33 mouse cellular contexts compared by ENCODE assay signal in the genomic region with DNA sequence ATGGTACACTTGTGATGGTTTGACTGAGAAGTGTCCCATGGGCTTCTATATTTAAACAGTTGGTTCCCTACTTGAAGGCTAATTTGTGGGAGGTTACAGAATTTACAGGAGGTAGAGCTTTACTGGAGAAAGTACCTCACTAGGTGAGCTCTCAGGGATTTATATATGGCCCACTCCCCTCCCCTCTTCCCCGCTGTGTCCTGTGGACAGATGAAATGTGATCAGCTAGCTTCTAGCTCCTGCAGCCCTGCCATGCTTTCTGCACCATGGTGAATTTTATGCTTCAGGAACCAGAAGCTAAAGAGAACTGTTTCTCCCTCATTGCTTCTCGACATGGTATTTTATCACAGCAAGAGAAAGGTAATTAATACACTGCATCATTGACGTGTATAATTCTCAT.
"Had no signal": no experiment of that assay in that cellular context is flagged by ENCODE, and none has a peak within 500 bp of the region (broad histone marks: within the 10 kb centered on the region; RNA-seq: fewer than 3 reads in every experiment).

No protein-coding gene starts in this region.

- H3K36me3 ChIP-seq: heart, embryonic 10.5 days; heart, embryonic 12.5 days; heart, embryonic 13.5 days; heart, embryonic 15.5 days; hindbrain, embryonic 10.5 days; hindbrain, embryonic 12.5 days; hindbrain, embryonic 13.5 days; hindbrain, embryonic 15.5 days; intestine, embryonic 15.5 days had no signal

- H3K9ac ChIP-seq: heart, embryonic 12.5 days; heart, embryonic 13.5 days; heart, embryonic 15.5 days; hindbrain, embryonic 12.5 days; hindbrain, embryonic 13.5 days; hindbrain, embryonic 14.5 days; hindbrain, embryonic 15.5 days; intestine, embryonic 15.5 days had no signal

- DNase-seq: heart, adult 2 months; heart, postnatal 10 days; heart, postnatal 14 days; heart, postnatal 36 days; heart, postnatal 4 days; kidney, adult 11 months; kidney, adult 18-20 months; kidney, adult 2 months; kidney, adult 9 months; kidney, postnatal 14 days; kidney, postnatal 25 days; kidney, postnatal 36 days; layer of hippocampus, adult 9-11 months; layer of hippocampus, postnatal 36 days had no signal

- H3K4me1 ChIP-seq: heart, embryonic 13.5 days; heart, embryonic 15.5 days; hindbrain, embryonic 10.5 days; hindbrain, embryonic 12.5 days; hindbrain, embryonic 13.5 days; hindbrain, embryonic 15.5 days; intestine, embryonic 15.5 days had no signal

- ATAC-seq: hindbrain, embryonic 16.5 days; hindbrain, postnatal 0 days; inflammation-experienced regulatory T-cells, adult 6 months; intestine, embryonic 15.5 days; intestine, embryonic 16.5 days; intestine, postnatal 0 days had no signal

- H3K27ac ChIP-seq: heart, adult 2 months; heart, embryonic 10.5 days; heart, embryonic 13.5 days; heart, embryonic 15.5 days; hindbrain, embryonic 10.5 days; hindbrain, embryonic 12.5 days; hindbrain, embryonic 13.5 days; hindbrain, embryonic 14.5 days; hindbrain, embryonic 15.5 days; hindbrain, postnatal 0 days; intestine, embryonic 15.5 days; kidney, postnatal 0 days; layer of hippocampus, adult 2 months; left cerebral cortex, adult 2 months had no signal

- H3K4me2 ChIP-seq: heart, embryonic 11.5 days; heart, embryonic 12.5 days; heart, embryonic 13.5 days; heart, embryonic 15.5 days; hindbrain, embryonic 12.5 days; hindbrain, embryonic 13.5 days; hindbrain, embryonic 14.5 days; hindbrain, embryonic 15.5 days; intestine, embryonic 15.5 days had no signal

- H3K9me3 ChIP-seq: heart, embryonic 10.5 days; heart, embryonic 12.5 days; heart, embryonic 13.5 days; heart, embryonic 15.5 days; hindbrain, embryonic 10.5 days; hindbrain, embryonic 12.5 days; hindbrain, embryonic 13.5 days; hindbrain, embryonic 15.5 days; intestine, embryonic 15.5 days had no signal

- H3K27me3 ChIP-seq: heart, embryonic 12.5 days; heart, embryonic 13.5 days; heart, embryonic 15.5 days; hindbrain, embryonic 12.5 days; hindbrain, embryonic 13.5 days; hindbrain, embryonic 15.5 days; intestine, embryonic 15.5 days had no signal

- H3K4me3 ChIP-seq: heart, adult 2 months; heart, embryonic 10.5 days; heart, embryonic 12.5 days; heart, embryonic 13.5 days; heart, embryonic 15.5 days; hindbrain, embryonic 10.5 days; hindbrain, embryonic 12.5 days; hindbrain, embryonic 13.5 days; hindbrain, embryonic 15.5 days; intestine, embryonic 15.5 days; layer of hippocampus, adult 2 months; left cerebral cortex, adult 2 months had no signal
